13 mouse cellular contexts compared by ENCODE assay signal in the genomic region with DNA sequence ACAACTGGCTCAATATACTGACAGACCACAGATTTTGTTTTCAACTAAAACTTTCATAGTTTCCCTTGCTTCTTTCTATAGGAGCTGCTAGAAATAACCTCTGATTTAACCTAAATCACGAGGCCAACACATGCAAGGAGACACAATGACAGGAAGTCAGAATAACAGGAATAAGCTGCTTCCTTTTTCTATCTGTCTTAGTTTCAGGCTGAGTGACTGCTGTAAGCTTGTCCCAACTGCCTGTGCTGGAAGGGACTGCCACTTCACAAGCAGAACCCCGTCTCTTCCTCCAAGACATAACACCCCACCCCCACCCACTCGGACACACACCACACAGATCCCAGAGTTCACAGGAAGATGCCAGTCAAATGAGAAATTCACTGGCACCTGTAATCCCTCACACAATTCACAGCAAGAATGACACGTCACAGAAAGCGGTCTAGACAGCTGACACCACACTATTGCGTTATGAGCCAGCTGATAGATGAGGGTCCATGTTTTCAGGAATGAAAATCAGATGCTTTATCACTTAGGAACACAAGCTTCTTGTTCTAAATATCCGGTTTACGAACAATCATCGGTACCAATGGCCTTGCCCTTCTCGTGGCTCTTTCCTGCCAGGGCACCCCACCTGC. TPM values are rescaled to one million over a fixed set of nuclear protein-coding genes. Genes with fewer than 3 reads are reported as not detected.
A peak's percentile ranks its signal among the peaks of the same experiment; 100 is the strongest.
DNase-seq lines count a peak whose midpoint lies in the region; ATAC-seq and TF ChIP-seq lines count a peak whose summit lies in the region.
"Had no signal": no experiment of that assay in that cellular context is flagged by ENCODE, and none has a peak within 500 bp of the region (broad histone marks: within the 10 kb centered on the region; RNA-seq: fewer than 3 reads in every experiment).

No protein-coding gene starts in this region.

- peak; percentile 36; the same call in 1 of the 2 replicates for ATAC-seq in heart, embryonic 12.5 days (ENCODE audit: insufficient number of reproducible peaks, low FRiP score)
- ATAC-seq in lung, embryonic 14.5 days (ENCODE audit: insufficient read depth): peak; percentile 33; the same call in 1 of the 2 replicates
- ATAC-seq in hindbrain, postnatal 0 days: no peak
- ATAC-seq in megakaryocyte, adult 5-6 weeks (ENCODE audit: poor library complexity, severe bottlenecking): peak; percentile 92
- ATAC-seq: forebrain, postnatal 0 days had no signal

- peaks cover 52% of the 10 kb centered on the region for H3K4me1 ChIP-seq in heart, embryonic 12.5 days (replicated peaks)
- peaks cover 12% of the 10 kb centered on the region for H3K4me1 ChIP-seq in lung, embryonic 14.5 days (ENCODE audit: insufficient read depth)
- no peaks in the 10 kb centered on the region for H3K4me1 ChIP-seq in hindbrain, postnatal 0 days (ENCODE audit: insufficient read depth, low read length)

- 49% methylated on average over 10 of the region's 10 CpGs for WGBS in heart, embryonic 12.5 days
- 62% methylated on average over 10 of the region's 10 CpGs for WGBS in lung, embryonic 14.5 days
- 82% methylated on average over 10 of the region's 10 CpGs for WGBS in hindbrain, postnatal 0 days

- H3K4me2 ChIP-seq in heart, embryonic 12.5 days: no peak overlapping the region
- no peak overlapping the region for H3K4me2 ChIP-seq in lung, embryonic 14.5 days
- H3K4me2 ChIP-seq in hindbrain, postnatal 0 days (ENCODE audit: low read depth, low read length): no peak overlapping the region
- H3K4me2 ChIP-seq: midbrain, embryonic 12.5 days had no signal

- DNase-seq in heart, postnatal 4 days: no peak
- DNase-seq in lung, embryonic 14.5 days: peak; percentile 51
- no peak for DNase-seq in lung, postnatal 14 days
- no peak for DNase-seq in hindbrain, postnatal 0 days (ENCODE audit: low spot score)
- no peak for DNase-seq in frontal cortex, postnatal 10 days (ENCODE audit: low spot score in 2 of 2)
- DNase-seq in thymus, postnatal 36 days: no peak
- DNase-seq: forebrain, postnatal 0 days; right cerebral cortex, postnatal 4 days; thymus, adult 2 months had no signal

- H3K36me3 ChIP-seq in heart, embryonic 12.5 days: peaks cover 35% of the 10 kb centered on the region
- H3K36me3 ChIP-seq in lung, embryonic 14.5 days (ENCODE audit: insufficient read depth): peaks cover 24% of the 10 kb centered on the region; the same call in 1 of the 2 replicates
- no peaks in the 10 kb centered on the region; the same call in 1 of the 2 replicates for H3K36me3 ChIP-seq in hindbrain, postnatal 0 days (ENCODE audit: insufficient read depth, low read length)

- H3K9me3 ChIP-seq in heart, embryonic 12.5 days (replicated peaks): no peaks in the 10 kb centered on the region
- H3K9me3 ChIP-seq in lung, embryonic 14.5 days (ENCODE audit: low read depth, low read length): no peaks in the 10 kb centered on the region
- H3K9me3 ChIP-seq in hindbrain, postnatal 0 days (ENCODE audit: low read length): no peaks in the 10 kb centered on the region
- H3K9me3 ChIP-seq: midbrain, embryonic 12.5 days had no signal

- 0 out of 2 replicates have a peak overlapping the region, but pooled peaks have one; percentile 25 for H3K9ac ChIP-seq in heart, embryonic 12.5 days
- H3K9ac ChIP-seq in lung, embryonic 14.5 days: no peak overlapping the region
- H3K9ac ChIP-seq in hindbrain, postnatal 0 days (replicated peaks; ENCODE audit: low read length): no peak overlapping the region
- H3K9ac ChIP-seq: forebrain, postnatal 0 days; midbrain, embryonic 12.5 days had no signal

- H3K27me3 ChIP-seq in heart, embryonic 12.5 days (replicated peaks): no peaks in the 10 kb centered on the region
- no peaks in the 10 kb centered on the region for H3K27me3 ChIP-seq in lung, embryonic 14.5 days (ENCODE audit: insufficient read depth, low read length)
- no peaks in the 10 kb centered on the region for H3K27me3 ChIP-seq in hindbrain, postnatal 0 days (ENCODE audit: insufficient read depth, low read length)
- H3K27me3 ChIP-seq: midbrain, embryonic 12.5 days had no signal

- no peak overlapping the region for H3K4me3 ChIP-seq in heart, embryonic 12.5 days
- no peak overlapping the region for H3K4me3 ChIP-seq in lung, embryonic 14.5 days (ENCODE audit: low read depth, low read length)
- H3K4me3 ChIP-seq in hindbrain, postnatal 0 days (ENCODE audit: low read length): no peak overlapping the region
- H3K4me3 ChIP-seq: midbrain, embryonic 12.5 days had no signal

- peak overlapping the region; percentile 71 for H3K27ac ChIP-seq in heart, embryonic 12.5 days (ENCODE audit: poor library complexity, severe bottlenecking)
- H3K27ac ChIP-seq in lung, embryonic 14.5 days (ENCODE audit: low read depth): peak overlapping the region; percentile 85
- H3K27ac ChIP-seq in hindbrain, postnatal 0 days: 0 out of 2 replicates have a peak overlapping the region, but pooled peaks have one; percentile 26
- H3K27ac ChIP-seq: midbrain, embryonic 12.5 days had no signal

- no peak for TF ChIP-seq CTCF in lung, embryonic 14.5 days (IDR thresholded peaks at IDR 0.05; ENCODE audit: low read depth)
- no peak for TF ChIP-seq CTCF in hindbrain, postnatal 0 days (IDR thresholded peaks at IDR 0.05; ENCODE audit: low read depth)

RNA-seq across cellular contexts. Expression of gene Cttnbp2nl, which starts 29.5 kb away (rescaled TPM):
- 40.1 and 43.3 TPM in 2 replicates for polyA plus RNA-seq in heart, embryonic 12.5 days (2016; fragmentation: Nextera tagmentation; extraction: Ambion mirVana)
- total RNA-seq in heart, postnatal 4 days (2021): 10 to 100 TPM; 35.3 to 36.3 TPM
- polyA plus RNA-seq in lung, embryonic 14.5 days (2014; fragmentation: Nextera tagmentation; extraction: Ambion mirVana): 38.5 and 42.3 TPM in 2 replicates
- 24.9 and 27.8 TPM in 2 replicates for total RNA-seq in hindbrain, postnatal 0 days (2014; rRNA removed)
- 35.9 and 42.4 TPM in 2 replicates for polyA plus RNA-seq in hindbrain, postnatal 0 days (2015; fragmentation: Nextera tagmentation; extraction: Ambion mirVana)
- 0.58 and 1.5 TPM in 2 replicates for total RNA-seq in megakaryocyte, adult 5-6 weeks (2015)
- 0.77 and 1.4 TPM in 2 replicates for total RNA-seq in megakaryocyte, adult 5-6 weeks (2017)

RNA-seq across cellular contexts. Expression of gene 4930564D02Rik, which starts 43.2 kb away (rescaled TPM):
- polyA plus RNA-seq in heart, embryonic 12.5 days (2016; fragmentation: Nextera tagmentation; extraction: Ambion mirVana): not detected in 2 replicates
- not detected for total RNA-seq in heart, postnatal 4 days (2021)
- polyA plus RNA-seq in lung, embryonic 14.5 days (2014; fragmentation: Nextera tagmentation; extraction: Ambion mirVana): not detected in 2 replicates
- total RNA-seq in hindbrain, postnatal 0 days (2014; rRNA removed): not detected in 2 replicates
- not detected in 2 replicates for polyA plus RNA-seq in hindbrain, postnatal 0 days (2015; fragmentation: Nextera tagmentation; extraction: Ambion mirVana)
- total RNA-seq in megakaryocyte, adult 5-6 weeks (2015): not detected in 2 replicates
- total RNA-seq in megakaryocyte, adult 5-6 weeks (2017): not detected in 2 replicates
- total RNA-seq: forebrain, postnatal 0 days; neutrophil, adult 5-6 weeks had no signal
- polyA plus RNA-seq: forebrain, postnatal 0 days; midbrain, embryonic 12.5 days; thymus, adult 2 months had no signal

Comparison
In these comparisons a context has a peak if more than half of its experiments do, and no peak if none do; other contexts are left out.
1. H3K27ac ChIP-seq: peak in every context shown above with its lines; median percentile 85 in lung, embryonic 14.5 days; 71 in heart, embryonic 12.5 days; 26 in hindbrain, postnatal 0 days.
2. RNA of gene Cttnbp2nl, which starts 29.5 kb away (total RNA-seq): 35.3 to 36.3 TPM in heart, postnatal 4 days and 24.9 to 27.8 TPM in hindbrain, postnatal 0 days; 0.58 to 1.5 TPM in megakaryocyte, adult 5-6 weeks; every median in the first group is over 10 times any median in the second.